Mouse (Mus musculus): Measurements from ENCODE around the gene Rasl10b. TPM values are rescaled to one million over a fixed set of nuclear protein-coding genes. Genes with fewer than 3 reads are reported as not detected.
A peak's percentile ranks its signal among the peaks of the same experiment; 100 is the strongest.

Gene Rasl10b
- polyA plus RNA-seq, 1 experiment from 2014 or later = 4.2 TPM

GRCm38 (mm10) chr11:83418566-83418965 lies 9.6 kb downstream of the Rasl10b start:
- DNase-seq (ENCODE audit: low spot score) (peak; percentile 57), ATAC-seq (ENCODE audit: low FRiP score) (peak; percentile 71)
- peaks cover 18% of the 10 kb centered on the region for H3K27me3 ChIP-seq (ENCODE audit: control insufficient read depth, insufficient read depth, low read length)
- no peak overlapping the region for H3K27ac ChIP-seq (ENCODE audit: low read depth, low read length)
- H3K9ac ChIP-seq (ENCODE audit: low read depth, low read length) = no peak overlapping the region
- H3K36me3 ChIP-seq (ENCODE audit: control insufficient read depth, insufficient read depth, low read length) = no peaks in the 10 kb centered on the region
- H3K4me2 ChIP-seq (replicated peaks; ENCODE audit: low read depth, low read length) = peak overlapping the region; percentile 28
- H3K4me3 ChIP-seq (ENCODE audit: low read depth, low read length) = no peak overlapping the region; the same call in 1 of the 2 replicates
- no peaks in the 10 kb centered on the region; the same call in 1 of the 2 replicates for H3K4me1 ChIP-seq (replicated peaks; ENCODE audit: control insufficient read depth, insufficient read depth, low read length)
- no peaks in the 10 kb centered on the region for H3K9me3 ChIP-seq (ENCODE audit: control insufficient read depth, low read length)
- WGBS = 9% methylated on average over 38 of the region's 38 CpGs

- H3K36me3 ChIP-seq (ENCODE audit: control insufficient read depth, insufficient read depth, low read length) = no peaks in the 10 kb centered on the region
- H3K27ac ChIP-seq (ENCODE audit: low read depth, low read length) = no peak overlapping the region
- ATAC-seq (ENCODE audit: low FRiP score) = no peak
- H3K4me1 ChIP-seq (replicated peaks; ENCODE audit: control insufficient read depth, insufficient read depth, low read length) = no peaks in the 10 kb centered on the region; the same call in 1 of the 2 replicates
- no peak overlapping the region for H3K4me3 ChIP-seq (ENCODE audit: low read depth, low read length)
- 41% methylated on average over 4 of the region's 4 CpGs for WGBS
- no peak overlapping the region for H3K4me2 ChIP-seq (replicated peaks; ENCODE audit: low read depth, low read length)
- peak; percentile 46 for DNase-seq (ENCODE audit: low spot score)
- H3K27me3 ChIP-seq (ENCODE audit: control insufficient read depth, insufficient read depth, low read length) = peaks cover 18% of the 10 kb centered on the region
- H3K9ac ChIP-seq (ENCODE audit: low read depth, low read length) = no peak overlapping the region
- H3K9me3 ChIP-seq (ENCODE audit: control insufficient read depth, low read length) = no peaks in the 10 kb centered on the region
These were observed 11.4 kb downstream of the Rasl10b start for GRCm38 (mm10) chr11:83420338-83420737.

- H3K27ac ChIP-seq (ENCODE audit: low read depth, low read length) = no peak overlapping the region
- H3K36me3 ChIP-seq (ENCODE audit: control insufficient read depth, insufficient read depth, low read length) = no peaks in the 10 kb centered on the region
- peaks cover 20% of the 10 kb centered on the region for H3K27me3 ChIP-seq (ENCODE audit: control insufficient read depth, insufficient read depth, low read length)
- no peak overlapping the region for H3K4me3 ChIP-seq (ENCODE audit: low read depth, low read length)
- no peaks in the 10 kb centered on the region for H3K9me3 ChIP-seq (ENCODE audit: control insufficient read depth, low read length)
- no peak overlapping the region for H3K4me2 ChIP-seq (replicated peaks; ENCODE audit: low read depth, low read length)
- no peaks in the 10 kb centered on the region; the same call in 1 of the 2 replicates for H3K4me1 ChIP-seq (replicated peaks; ENCODE audit: control insufficient read depth, insufficient read depth, low read length)
- 5% methylated on average over 9 of the region's 9 CpGs for WGBS
- DNase-seq (ENCODE audit: low spot score) = peak; percentile 77
- no peak for ATAC-seq (ENCODE audit: low FRiP score)
- no peak overlapping the region for H3K9ac ChIP-seq (ENCODE audit: low read depth, low read length)
These were observed 12.4 kb downstream of the Rasl10b start for GRCm38 (mm10) chr11:83421305-83421704.

GRCm38 (mm10) chr11:83424681-83425080 lies 15.7 kb downstream of the Rasl10b start:
- Histone ChIP-seq H3K27ac (ENCODE audit: low read depth, low read length) (no peak overlapping the region), H3K9me3 (ENCODE audit: control insufficient read depth, low read length) (no peaks in the 10 kb centered on the region), H3K36me3 (ENCODE audit: control insufficient read depth, insufficient read depth, low read length) (no peaks in the 10 kb centered on the region), H3K4me2 (replicated peaks; ENCODE audit: low read depth, low read length) (no peak overlapping the region), H3K9ac (ENCODE audit: low read depth, low read length) (no peak overlapping the region), H3K4me1 (replicated peaks; ENCODE audit: control insufficient read depth, insufficient read depth, low read length) (no peaks in the 10 kb centered on the region), H3K4me3 (ENCODE audit: low read depth, low read length) (no peak overlapping the region), H3K27me3 (ENCODE audit: control insufficient read depth, insufficient read depth, low read length) (peaks cover 13% of the 10 kb centered on the region)
- 9% methylated on average over 8 of the region's 8 CpGs for WGBS
- DNase-seq (ENCODE audit: low spot score) (peak; percentile 90), ATAC-seq (ENCODE audit: low FRiP score) (no peak)

- Histone ChIP-seq H3K9ac (ENCODE audit: low read depth, low read length) (no peak overlapping the region), H3K36me3 (ENCODE audit: control insufficient read depth, insufficient read depth, low read length) (no peaks in the 10 kb centered on the region), H3K9me3 (ENCODE audit: control insufficient read depth, low read length) (no peaks in the 10 kb centered on the region), H3K4me2 (replicated peaks; ENCODE audit: low read depth, low read length) (no peak overlapping the region; the same call in 1 of the 2 replicates), H3K4me3 (ENCODE audit: low read depth, low read length) (no peak overlapping the region), H3K4me1 (replicated peaks; ENCODE audit: control insufficient read depth, insufficient read depth, low read length) (no peaks in the 10 kb centered on the region; the same call in 1 of the 2 replicates), H3K27me3 (ENCODE audit: control insufficient read depth, insufficient read depth, low read length) (peaks cover 9% of the 10 kb centered on the region), H3K27ac (ENCODE audit: low read depth, low read length) (no peak overlapping the region)
- no peak for ATAC-seq (ENCODE audit: low FRiP score)
- no peak for DNase-seq (ENCODE audit: low spot score)
- WGBS = 31% methylated on average over 17 of the region's 17 CpGs
These were observed 18.0 kb downstream of the Rasl10b start for GRCm38 (mm10) chr11:83426964-83427363.

- no peak within 1 kb of the TSS for H3K9ac ChIP-seq (ENCODE audit: low read depth, low read length)
These were observed 20.4 kb downstream of the Rasl10b start, which contains the start of gene Gas2l2 for GRCm38 (mm10) chr11:83429355-83429754. Gene Gas2l2 (minus strand): TSS chr11:83429455.

GRCm38 (mm10) chr11:83432533-83432932 lies 23.6 kb downstream of the Rasl10b start:
- no peaks in the 10 kb centered on the region; the same call in 1 of the 2 replicates for H3K4me1 ChIP-seq (replicated peaks; ENCODE audit: control insufficient read depth, insufficient read depth, low read length)
- no peak for ATAC-seq (ENCODE audit: low FRiP score)
- no peaks in the 10 kb centered on the region for H3K36me3 ChIP-seq (ENCODE audit: control insufficient read depth, insufficient read depth, low read length)
- no peak for DNase-seq (ENCODE audit: low spot score)
- 92% methylated on average over 2 of the region's 2 CpGs for WGBS
- no peak overlapping the region for H3K9ac ChIP-seq (ENCODE audit: low read depth, low read length)
- no peak overlapping the region for H3K4me2 ChIP-seq (replicated peaks; ENCODE audit: low read depth, low read length)
- no peak overlapping the region for H3K4me3 ChIP-seq (ENCODE audit: low read depth, low read length)
- H3K27me3 ChIP-seq (ENCODE audit: control insufficient read depth, insufficient read depth, low read length) = peaks cover 1% of the 10 kb centered on the region
- no peaks in the 10 kb centered on the region for H3K9me3 ChIP-seq (ENCODE audit: control insufficient read depth, low read length)
- no peak overlapping the region for H3K27ac ChIP-seq (ENCODE audit: low read depth, low read length)

More at GRCm38 (mm10) chr11:83429355-83429754, 20.4 kb downstream of the Rasl10b start, which contains the start of gene Gas2l2:
- no peak within 1 kb of the TSS for H3K4me3 ChIP-seq (ENCODE audit: low read depth, low read length)
- WGBS = 58% methylated on average over 5 of the region's 5 CpGs
- no peak within 1 kb of the TSS for H3K4me2 ChIP-seq (replicated peaks; ENCODE audit: low read depth, low read length)
- H3K9me3 ChIP-seq (ENCODE audit: control insufficient read depth, low read length) = no peaks in the 10 kb centered on the region
- DNase-seq (ENCODE audit: low spot score) (no peak), ATAC-seq (ENCODE audit: low FRiP score) (no peak)
- H3K27ac ChIP-seq (ENCODE audit: low read depth, low read length) = no peak within 1 kb of the TSS
- H3K36me3 ChIP-seq (ENCODE audit: control insufficient read depth, insufficient read depth, low read length) = no peaks in the 10 kb centered on the region
- H3K4me1 ChIP-seq (replicated peaks; ENCODE audit: control insufficient read depth, insufficient read depth, low read length) = no peaks in the 10 kb centered on the region; the same call in 1 of the 2 replicates
- H3K27me3 ChIP-seq (ENCODE audit: control insufficient read depth, insufficient read depth, low read length) = peaks cover 9% of the 10 kb centered on the region

- Histone ChIP-seq H3K27ac (ENCODE audit: low read depth, low read length) (no peak within 1 kb of the TSS), H3K4me3 (ENCODE audit: low read depth, low read length) (no peak within 1 kb of the TSS), H3K9me3 (ENCODE audit: control insufficient read depth, low read length) (no peaks in the 10 kb centered on the region), H3K4me1 (replicated peaks; ENCODE audit: control insufficient read depth, insufficient read depth, low read length) (no peaks in the 10 kb centered on the region), H3K9ac (ENCODE audit: low read depth, low read length) (no peak within 1 kb of the TSS), H3K4me2 (replicated peaks; ENCODE audit: low read depth, low read length) (no peak within 1 kb of the TSS), H3K27me3 (ENCODE audit: control insufficient read depth, insufficient read depth, low read length) (peaks cover 14% of the 10 kb centered on the region), H3K36me3 (ENCODE audit: control insufficient read depth, insufficient read depth, low read length) (no peaks in the 10 kb centered on the region)
- ATAC-seq (ENCODE audit: low FRiP score) (no peak), DNase-seq (ENCODE audit: low spot score) (no peak)
- WGBS = 89% methylated on average over 1 of the region's 1 CpGs
These were observed 28.4 kb downstream of the Rasl10b start, which contains the start of gene 1700020L24Rik for GRCm38 (mm10) chr11:83437377-83437776. Gene 1700020L24Rik (plus strand): TSS chr11:83437677.

- H3K27me3 ChIP-seq (ENCODE audit: control insufficient read depth, insufficient read depth, low read length) = peaks cover 35% of the 10 kb centered on the region
- DNase-seq (ENCODE audit: low spot score) (no peak), ATAC-seq (ENCODE audit: low FRiP score) (no peak)
- no peaks in the 10 kb centered on the region; the same call in 1 of the 2 replicates for H3K4me1 ChIP-seq (replicated peaks; ENCODE audit: control insufficient read depth, insufficient read depth, low read length)
- H3K4me3 ChIP-seq (ENCODE audit: low read depth, low read length) = peak overlapping the region; percentile 47; the same call in 1 of the 2 replicates
- no peak overlapping the region for H3K27ac ChIP-seq (ENCODE audit: low read depth, low read length)
- no peaks in the 10 kb centered on the region for H3K9me3 ChIP-seq (ENCODE audit: control insufficient read depth, low read length)
- H3K9ac ChIP-seq (ENCODE audit: low read depth, low read length) = no peak overlapping the region
- H3K4me2 ChIP-seq (replicated peaks; ENCODE audit: low read depth, low read length) = peak overlapping the region; percentile 81
- 41% methylated on average over 10 of the region's 11 CpGs for WGBS
- no peaks in the 10 kb centered on the region for H3K36me3 ChIP-seq (ENCODE audit: control insufficient read depth, insufficient read depth, low read length)
These were observed 30.6 kb downstream of the Rasl10b start for GRCm38 (mm10) chr11:83439426-83440060.
